Mouse (Mus musculus): ENCODE measurements around the gene Map7d2.
"Not testable (repeated sequence)": the region's sequence is repeated elsewhere in the genome, so short reads cannot be mapped to it uniquely, and the experiment has no call there.

Map7d2 gene

DNA sequence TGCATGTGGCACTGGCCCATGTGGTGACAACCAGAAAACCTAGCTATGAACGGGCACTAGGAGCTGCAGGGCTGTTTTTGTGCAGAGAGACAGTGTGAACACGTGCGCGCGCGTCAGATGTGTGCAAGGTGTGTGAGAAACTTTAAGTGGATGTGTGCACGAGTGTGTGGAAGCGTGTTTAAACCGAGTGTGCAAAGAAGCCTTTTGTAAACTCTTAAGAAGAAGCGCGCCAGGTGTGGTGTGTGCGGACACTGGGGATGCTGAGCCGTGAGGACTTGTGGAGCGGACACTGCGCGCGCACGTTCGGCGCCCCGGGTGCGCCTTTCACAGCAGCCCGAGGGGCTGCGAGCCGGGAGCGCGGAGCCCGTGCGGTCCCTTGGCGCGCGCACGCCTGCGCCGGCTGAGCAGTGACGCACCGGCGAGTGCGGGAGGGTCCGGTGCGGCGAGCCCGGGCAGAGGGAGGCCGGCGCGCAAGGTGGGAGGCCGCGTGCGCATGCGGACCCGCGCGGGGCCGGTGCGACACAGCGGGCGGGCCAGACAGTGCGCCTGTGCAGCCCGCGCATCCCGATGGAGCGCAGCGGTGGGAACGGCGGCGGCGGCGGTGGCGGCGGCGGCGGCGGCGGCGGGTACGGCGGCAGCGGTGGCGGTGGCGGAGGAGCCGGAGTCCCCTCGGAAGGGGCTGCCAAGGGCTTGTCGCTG lies at the start of gene Map7d2:
Map7d2 (plus strand) TSS at position 443 of the 699 bp plus-strand sequence.
- no peak for DNase-seq (ENCODE audit: low read depth in 1 of 2, low spot score in 2 of 2)

DNA sequence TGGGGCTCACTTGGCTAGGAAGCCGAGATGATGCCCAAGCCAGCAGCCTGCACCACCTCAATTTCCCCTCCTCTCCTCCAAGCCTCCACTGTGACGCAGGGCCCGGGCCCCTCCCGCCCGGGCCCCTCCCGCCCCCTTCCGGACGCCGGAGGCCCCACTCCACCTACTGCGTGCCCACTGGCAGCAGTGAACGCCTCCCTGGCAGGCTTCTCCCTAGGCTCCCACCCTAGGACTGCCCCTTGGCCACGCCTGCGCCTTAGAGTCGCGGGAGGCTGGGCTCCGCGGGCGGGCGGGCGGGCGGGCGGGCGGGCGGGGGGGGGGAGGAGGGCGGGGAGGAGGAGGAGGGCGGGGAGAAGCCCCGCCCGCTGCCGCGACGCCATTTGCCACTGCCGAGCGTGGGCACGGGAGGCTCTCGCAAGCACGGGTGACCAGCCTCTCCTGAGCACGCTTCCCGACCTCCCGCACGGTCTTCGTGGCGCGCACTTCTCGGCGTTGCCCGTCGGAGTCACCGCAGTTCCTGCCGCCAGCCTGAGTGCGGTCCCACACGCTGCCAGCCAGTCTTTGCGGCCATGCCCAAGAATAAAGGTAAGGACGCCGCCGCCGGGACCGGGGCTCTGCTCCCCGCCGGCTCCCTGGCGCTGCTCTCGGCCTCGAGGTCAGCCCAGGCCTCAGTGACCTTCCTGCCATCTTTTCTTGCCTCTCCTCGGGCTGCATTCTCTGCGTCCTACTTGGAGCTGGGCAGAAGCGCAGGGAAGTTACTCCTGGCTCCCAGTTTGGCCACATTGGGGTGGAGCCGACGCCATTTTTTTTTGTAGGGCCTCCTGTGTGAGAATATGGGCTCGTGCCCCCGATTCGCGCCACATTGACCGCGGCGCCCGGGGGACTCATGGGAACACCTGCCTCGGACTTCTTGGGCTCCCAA lies 42.3 kb upstream of the Map7d2 start, which contains the start of gene Eif1ax:
Eif1ax (plus strand) TSS at position 348 of the 922 bp plus-strand sequence.
- DNase-seq (ENCODE audit: low read depth in 1 of 2, low spot score in 2 of 2): peak; percentile 14 to 18

DNA sequence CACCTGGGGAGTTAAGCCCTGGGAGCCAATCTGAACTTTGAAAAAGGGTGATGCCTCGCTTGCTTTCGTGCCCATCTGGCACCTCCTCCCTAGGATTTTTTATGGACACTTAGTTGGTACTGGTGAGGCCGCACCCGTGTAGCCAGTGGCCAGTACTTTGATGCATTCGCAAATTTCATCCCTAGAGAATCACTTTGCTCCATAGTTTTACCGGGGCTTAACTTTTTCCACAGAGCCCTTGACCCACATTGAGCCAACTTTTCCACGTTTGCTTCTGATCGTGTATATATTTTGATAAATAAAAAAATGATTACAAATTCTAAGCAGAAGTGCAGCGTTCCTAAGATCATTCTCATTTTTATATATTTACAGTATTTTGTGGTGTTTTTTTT lies 41.6 kb upstream of the Map7d2 start:
- DNase-seq (ENCODE audit: low read depth in 1 of 2, low spot score in 2 of 2): no peak

DNA sequence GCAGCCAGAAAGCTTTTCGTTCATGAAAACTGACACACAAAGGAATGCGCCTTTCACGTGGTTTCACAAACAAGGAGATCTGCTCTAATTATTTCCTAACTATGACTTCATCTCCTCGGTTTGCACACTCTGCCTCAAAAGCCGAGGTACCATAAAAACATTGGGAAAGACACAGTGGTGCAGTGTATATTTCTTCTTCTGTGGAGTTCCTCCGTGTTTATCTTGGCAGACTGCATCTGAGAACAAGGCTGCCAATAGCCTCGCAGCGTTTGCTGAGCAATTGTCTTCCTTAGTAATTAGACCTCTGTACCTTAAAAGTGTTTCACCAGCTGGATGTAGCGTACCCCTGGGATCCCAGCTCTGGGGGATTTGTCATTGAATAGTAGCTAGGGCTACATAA lies 27.3 kb upstream of the Map7d2 start:
- DNase-seq (ENCODE audit: low read depth in 1 of 2, low spot score in 2 of 2): no peak

DNA sequence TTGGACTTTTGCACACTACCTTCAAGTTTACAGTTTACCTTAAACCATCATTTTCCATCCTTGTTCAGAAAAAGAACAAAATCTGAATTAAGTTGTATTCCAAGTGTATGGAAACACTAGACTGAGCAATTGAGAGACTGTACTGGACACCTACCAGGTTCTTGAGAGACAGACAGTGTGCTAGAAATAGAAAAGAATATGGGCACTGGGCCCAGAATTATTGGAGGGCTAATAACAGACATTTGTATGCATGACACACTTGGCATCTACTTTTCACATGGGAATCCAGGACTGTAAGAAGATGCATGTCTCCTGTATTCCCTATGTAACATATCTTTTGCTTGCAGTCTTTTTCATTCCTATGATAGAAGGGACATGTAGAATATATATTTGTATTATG lies 25.4 kb upstream of the Map7d2 start:
- DNase-seq (ENCODE audit: low read depth in 1 of 2, low spot score in 2 of 2): no peak

DNA sequence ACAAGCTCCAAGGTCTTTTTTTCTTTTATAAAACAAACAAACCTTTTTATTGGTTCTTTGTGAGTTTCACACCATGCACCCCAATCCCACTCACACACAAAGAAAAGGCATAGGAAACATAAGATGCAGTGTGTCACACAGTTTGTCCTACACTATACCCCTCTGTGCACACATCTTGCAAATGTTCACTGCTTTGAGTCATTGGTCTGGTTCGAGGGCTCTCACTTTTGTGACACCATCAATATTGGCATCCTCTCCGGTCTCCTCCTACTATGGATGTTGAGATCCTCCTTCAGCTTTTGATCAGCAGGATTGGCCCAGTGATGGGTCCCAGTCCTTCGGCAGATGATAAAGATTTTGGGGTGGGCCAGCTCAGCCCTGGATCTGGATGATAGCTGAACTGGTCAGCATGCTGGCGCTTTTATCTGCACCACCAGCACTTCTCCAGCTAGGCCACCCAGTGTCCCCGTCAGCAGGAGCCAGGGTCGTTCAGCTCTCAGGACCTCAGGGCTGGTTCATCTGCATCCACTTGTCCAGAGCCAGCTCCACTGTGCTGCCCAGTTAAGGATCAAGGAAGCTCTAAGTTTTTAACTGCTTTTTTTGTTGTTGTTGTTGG lies 23.9 kb upstream of the Map7d2 start:
- no peak for DNase-seq (ENCODE audit: low read depth in 1 of 2, low spot score in 2 of 2)

DNA sequence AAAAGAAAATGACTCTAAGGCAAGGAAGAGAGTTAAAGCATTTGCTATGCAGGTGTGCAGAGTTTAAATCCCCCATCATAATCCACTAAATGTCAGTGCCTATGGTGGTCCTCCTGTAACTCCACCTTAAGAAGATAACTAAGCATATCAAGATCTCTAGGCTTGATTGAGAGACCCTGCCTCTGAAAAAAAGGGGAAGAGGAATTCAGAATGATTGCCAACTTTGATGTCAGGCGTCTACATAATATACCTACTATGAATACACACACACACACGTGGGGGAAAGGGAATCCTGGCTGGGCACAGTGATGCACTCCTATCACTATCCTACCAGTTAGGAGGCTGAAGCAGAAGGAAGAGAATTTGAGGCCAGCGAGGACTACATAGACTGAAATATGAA lies 23.1 kb upstream of the Map7d2 start:
- DNase-seq (ENCODE audit: low read depth in 1 of 2, low spot score in 2 of 2): no peak

DNA sequence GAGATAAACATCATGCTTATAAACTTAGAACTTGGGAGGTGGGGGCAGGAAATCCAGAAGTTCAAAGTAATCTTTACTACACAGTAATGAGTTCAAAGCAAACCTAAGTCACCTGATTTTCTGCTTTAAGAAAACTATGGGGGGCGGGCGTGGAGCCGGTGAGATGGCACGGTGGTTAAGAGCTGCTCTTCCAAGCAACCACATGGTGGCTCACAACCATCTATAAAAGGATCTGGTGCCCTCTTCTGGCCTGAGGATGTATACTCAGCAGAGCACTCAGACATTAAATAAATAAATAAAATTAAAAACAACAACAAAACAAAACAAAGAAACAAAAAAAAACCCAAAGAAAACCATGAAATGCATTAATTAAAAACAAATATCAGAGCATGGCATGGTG lies 5.1 kb upstream of the Map7d2 start:
- no peak for DNase-seq (ENCODE audit: low read depth in 1 of 2, low spot score in 2 of 2)

DNA sequence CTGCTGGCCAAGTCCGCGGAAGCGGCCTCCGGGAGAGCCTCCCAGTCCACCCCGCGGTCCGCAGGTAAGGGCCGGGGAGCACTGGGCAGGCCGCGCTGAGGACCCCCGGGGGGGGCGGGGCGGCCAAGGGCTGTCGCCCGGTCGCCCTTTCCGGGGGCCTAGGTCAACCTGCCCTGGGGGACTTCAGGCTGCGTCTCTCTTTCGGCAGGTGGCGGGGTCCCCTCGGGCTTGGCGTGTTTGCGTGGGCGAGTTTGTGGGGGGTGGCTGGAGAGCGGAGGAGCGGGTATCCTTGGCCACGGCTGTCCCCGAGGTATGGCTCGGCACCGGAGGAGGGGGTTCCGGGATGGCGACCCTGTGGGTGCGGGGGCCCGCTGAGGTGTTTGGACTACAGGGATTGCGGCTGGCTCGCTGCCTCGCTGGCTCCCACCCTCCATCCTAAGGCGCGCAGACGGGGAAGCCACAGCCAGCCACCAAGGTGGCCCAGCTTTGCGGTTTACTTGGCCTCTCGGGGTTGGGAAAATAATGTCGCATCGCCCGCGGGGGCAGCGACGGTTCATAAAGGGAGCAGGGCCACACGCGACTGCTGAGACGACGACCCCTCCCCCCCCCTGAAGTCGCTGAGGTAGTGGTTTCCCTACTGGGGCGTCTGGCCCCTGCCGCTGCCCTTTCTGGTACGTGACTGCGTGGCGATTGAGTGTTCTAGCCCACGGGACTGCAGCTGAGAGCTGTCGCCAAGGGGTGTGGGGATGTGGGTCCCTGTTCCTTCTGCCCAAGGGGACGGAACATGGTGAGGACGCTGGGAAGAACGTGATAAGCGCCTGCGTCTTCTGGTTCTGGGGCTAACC lies 679 bp downstream of the Map7d2 start:
- DNase-seq (ENCODE audit: low read depth in 1 of 2, low spot score in 2 of 2): no peak

DNA sequence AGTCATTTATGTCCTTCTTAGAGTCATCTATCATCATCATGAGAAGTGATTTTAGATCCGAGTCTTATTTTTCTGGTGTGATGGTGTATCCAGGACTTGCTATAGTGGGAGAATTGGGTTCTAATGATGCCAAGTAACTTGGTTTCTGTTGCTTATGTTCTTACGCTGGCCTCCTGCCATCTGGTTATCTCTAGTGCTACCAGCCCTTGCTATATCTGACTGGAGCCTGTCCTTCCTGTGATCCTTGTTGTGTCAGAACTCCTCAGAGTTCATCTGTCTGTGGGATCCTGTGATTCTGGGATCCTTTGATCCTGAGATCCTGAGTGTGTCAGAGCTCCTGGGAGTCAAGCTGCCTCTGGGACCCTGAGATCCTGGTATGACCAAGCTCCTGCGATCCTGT lies 16.1 kb downstream of the Map7d2 start:
- not testable (repeated sequence) for DNase-seq (ENCODE audit: low read depth in 1 of 2, low spot score in 2 of 2)

DNA sequence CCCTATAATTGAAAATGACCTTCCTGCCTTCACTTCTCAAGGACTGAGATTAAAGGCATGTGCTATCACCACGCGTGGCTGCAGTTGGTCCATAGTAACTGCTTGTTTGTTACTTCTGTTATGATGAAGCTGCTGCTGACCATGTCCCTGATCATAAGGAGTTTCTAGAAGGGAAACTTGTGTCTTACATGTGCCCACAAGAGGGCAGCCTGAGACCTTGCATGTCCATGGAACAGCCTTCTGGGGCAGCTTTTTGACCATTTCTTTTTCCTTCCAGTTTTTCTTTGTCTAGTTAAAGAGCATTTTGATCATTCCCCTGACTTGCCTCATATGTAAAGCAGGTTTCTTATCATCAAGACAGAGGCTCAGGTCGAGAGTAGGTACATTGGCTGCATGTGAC lies 27.8 kb downstream of the Map7d2 start:
- no peak for DNase-seq (ENCODE audit: low read depth in 1 of 2, low spot score in 2 of 2)

DNA sequence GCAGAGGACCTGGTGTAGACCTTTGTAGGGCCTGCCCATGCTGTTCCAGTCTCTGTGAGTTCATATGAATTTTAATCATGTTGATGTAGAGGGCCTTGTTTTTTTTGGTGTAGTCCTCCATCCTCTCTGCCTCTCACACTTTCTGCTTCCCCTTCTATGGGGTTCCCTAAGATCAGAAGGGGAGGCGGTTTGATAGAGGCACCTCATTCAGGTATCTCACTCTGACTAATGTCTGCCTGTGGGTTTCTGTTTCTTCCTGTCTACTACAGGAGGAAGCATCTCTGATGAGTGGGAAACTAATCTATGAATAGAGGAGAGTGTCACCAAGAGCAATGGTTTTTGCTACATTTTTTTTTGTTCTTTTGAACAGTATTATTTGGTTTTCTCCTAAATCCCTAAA lies 32.8 kb downstream of the Map7d2 start:
- DNase-seq (ENCODE audit: low read depth in 1 of 2, low spot score in 2 of 2): no peak

DNA sequence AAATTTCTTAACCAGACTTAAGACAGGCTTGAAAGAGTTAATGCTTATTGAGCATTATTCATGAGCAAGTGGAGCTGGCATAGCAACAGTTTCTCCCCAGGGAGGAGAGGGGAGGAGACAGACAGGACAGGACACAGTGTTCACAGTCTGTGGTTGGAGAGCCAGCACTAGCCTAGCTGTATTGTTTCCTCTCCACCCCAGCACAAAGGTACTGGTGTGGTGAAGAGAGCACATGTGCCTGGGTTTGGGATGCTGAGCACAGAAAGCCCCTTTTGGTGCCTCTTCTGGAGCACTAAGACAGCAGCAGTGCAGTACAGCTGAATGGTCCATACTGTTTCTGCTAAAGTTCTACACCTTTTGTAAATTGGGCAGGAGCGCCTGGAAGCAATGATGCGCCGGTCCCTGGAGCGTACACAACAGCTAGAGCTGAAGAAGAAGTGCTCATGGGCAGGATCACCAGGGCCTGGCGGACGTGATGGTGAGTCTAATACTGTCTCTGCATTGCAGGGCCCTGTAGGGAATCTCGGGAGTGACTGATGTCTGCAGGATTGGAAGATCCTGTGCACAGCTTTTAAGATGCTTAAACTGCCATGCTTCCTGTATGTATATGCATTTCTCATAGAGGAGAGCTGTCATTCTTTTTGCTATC lies 44.8 kb downstream of the Map7d2 start:
- DNase-seq (ENCODE audit: low read depth in 1 of 2, low spot score in 2 of 2): no peak

DNA sequence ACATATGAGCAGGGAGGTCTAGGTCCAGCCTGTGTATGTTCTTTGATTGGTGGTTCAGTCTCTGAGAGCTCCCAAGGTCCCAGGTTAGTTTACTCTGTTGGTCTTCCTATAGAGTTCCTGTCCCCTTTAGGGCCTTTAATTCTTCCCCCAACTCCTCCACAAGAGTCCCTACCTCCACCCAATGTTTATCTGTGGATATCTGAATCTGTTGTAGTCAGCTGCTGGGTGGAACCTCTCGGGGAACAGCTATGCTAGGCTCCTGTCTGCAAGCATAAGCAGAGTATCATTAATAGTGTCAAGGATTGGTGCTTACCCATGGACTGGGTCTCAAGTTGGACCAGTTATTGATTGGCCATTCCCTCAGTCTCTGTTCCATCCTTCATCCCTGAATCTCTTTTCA lies 60.4 kb downstream of the Map7d2 start:
- DNase-seq (ENCODE audit: low read depth in 1 of 2, low spot score in 2 of 2): no peak

DNA sequence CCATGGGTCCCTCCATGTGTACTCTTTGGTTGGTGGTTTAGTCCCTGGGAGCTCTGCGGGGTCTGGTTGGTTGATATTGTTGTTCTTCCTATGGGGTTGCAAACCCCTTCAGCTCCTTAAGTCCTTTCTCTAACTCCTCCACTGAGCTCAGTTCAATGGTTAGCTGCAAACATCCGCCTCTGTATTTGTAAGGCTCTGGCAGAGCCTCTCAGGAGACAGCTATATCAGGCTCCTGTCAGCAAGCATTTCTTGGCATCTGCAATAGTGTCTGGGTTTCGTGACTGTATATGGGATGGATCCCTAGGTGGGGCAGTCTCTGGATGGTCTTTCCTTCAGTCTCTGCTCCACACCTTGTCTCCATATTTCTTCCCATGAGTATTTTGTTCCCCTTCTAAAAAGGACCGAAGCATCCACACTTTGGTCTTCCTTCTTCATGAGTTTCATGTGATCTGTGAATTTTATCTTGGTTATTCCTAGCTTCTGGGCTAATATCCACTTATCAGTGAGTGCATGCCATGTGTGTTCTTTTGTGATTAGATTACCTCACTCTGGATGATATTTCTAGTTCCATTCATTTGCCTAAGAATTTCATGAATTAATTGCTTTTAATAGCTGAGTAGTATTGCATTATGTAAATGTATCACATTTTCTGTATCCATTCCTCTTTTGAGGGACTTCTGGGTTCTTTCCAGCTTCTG lies 64.0 kb downstream of the Map7d2 start:
- not testable (repeated sequence) for DNase-seq (ENCODE audit: low read depth in 1 of 2, low spot score in 2 of 2)

DNA sequence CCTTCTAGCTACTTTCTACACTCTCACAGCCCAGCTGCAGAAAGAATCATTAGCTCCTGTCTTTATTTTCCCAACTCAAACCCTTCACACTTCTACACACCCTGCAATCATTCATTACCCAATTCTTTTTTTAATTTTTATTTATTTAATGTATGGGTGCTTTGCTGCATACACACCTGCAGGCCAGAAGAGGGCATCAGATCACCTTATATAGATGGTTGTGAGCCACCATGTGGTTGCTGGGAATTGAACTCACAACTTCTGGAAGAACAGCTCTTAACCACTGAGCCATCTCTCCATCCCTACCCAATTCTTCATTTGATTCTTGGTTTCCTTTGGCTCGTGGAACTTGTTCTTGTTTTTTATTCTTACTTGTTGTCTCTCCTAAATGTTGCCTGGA lies 69.9 kb downstream of the Map7d2 start:
- no peak for DNase-seq (ENCODE audit: low read depth in 1 of 2, low spot score in 2 of 2)

DNA sequence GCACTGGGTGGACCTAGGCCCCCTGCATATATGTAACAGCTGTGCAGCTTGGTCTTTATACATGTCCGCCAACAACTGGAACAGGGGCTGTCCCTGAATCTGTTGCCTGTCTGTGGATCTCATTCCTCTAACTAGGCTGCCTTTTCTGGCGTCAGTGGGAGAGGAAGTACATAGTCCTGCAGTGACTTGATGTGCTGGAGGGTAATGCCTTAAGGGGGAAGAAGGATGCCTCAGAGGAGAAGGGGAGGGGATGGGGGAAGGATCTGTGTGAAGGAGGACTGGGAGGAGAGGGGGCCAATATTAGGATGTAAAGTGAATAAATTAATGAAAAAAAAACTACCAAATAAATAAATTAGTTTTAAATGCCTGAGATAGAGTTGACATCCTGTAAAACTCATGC lies 88.8 kb downstream of the Map7d2 start:
- DNase-seq (ENCODE audit: low read depth in 1 of 2, low spot score in 2 of 2): no peak

DNA sequence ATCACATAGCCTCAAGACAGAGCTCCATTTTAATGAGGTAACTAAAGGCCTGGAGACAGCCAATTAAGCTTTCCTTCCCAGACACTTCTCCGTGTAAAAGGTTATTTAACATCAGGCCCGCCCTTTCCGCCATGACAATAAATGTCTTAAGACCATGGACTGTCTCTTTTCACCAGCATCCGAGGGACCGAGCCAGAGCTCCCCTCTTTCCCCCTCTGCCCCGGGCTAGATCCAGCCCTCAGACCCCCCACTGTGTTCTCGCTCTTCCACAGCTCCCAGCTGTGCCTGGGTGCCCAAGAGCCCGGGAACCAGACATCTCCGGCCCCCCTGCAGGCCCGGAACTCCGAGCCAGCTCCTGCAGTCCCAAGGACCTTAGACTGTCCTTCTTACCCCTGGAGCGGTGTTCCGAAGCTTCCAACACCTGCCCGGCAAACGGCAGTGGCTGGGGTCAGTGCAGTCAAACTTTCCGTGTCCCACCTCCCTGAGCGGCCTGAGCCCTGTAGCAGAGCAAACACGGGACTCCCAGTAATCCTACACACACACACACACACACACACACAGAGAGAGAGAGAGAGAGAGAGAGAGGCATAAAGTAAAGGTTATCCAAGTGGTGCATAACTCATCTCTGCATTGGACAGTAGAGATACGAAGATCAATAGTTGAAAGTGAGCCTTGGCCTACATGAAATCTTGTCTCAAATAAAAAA lies 94.1 kb downstream of the Map7d2 start:
- DNase-seq (ENCODE audit: low read depth in 1 of 2, low spot score in 2 of 2): no peak

DNA sequence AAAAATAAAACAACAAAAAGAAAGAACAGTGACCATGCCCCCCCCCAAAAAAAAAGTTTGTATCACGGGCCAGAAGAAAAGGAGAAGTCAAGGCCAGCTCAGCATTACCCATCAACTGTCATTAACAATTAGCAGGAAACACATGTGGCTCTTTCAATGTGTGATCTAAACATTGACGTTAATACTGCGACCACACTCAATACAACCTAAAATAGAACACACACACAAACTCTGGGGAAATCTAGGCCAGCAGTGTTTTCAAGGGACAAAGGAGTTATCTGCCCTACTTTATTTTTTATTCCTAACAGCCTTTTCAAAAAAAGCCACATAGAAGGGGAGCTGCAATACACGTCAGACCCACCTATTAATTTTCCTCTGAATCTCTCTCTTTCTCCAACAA lies 94.7 kb downstream of the Map7d2 start:
- no peak for DNase-seq (ENCODE audit: low read depth in 1 of 2, low spot score in 2 of 2)
